Mouse (Mus musculus) limb, embryonic 13.5 days (tissue): ENCODE data around the gene Zfp462. TPM values are rescaled to one million over a fixed set of nuclear protein-coding genes. Genes with fewer than 3 reads are reported as not detected.
A peak's percentile ranks its signal among the peaks of the same experiment; 100 is the strongest.

Source experiments
- ATAC-seq: fragments of 200-750 bp; cut with Nextera tagmentation; 2 replicates; pipeline ENCODE4 v1.8.0; 2017; ENCODE audit warnings: low read depth, moderate number of reproducible peaks, moderate TSS enrichment; ENCODE audit not compliant: low FRiP score
- H3K27ac ChIP-seq: fragments of 300-500 bp; sonication (generic); 2 replicates; pipeline ENCODE4 v1.5.1; 2015; ENCODE audit warnings: inconsistent platforms, mild to moderate bottlenecking, moderate library complexity
- H3K27me3 ChIP-seq: fragments of 300-500 bp; sonication (generic); 2 replicates; pipeline ENCODE4 v1.6.1; 2015; ENCODE audit warnings: mild to moderate bottlenecking, inconsistent platforms
- H3K36me3 ChIP-seq: fragments of 300-500 bp; sonication (generic); 2 replicates; pipeline ENCODE4 v1.6.1; 2015; ENCODE audit warnings: inconsistent platforms, mild to moderate bottlenecking, moderate library complexity
- H3K4me1 ChIP-seq: fragments of 300-500 bp; sonication (generic); 2 replicates; pipeline ENCODE4 v1.6.1; 2015; ENCODE audit warnings: inconsistent platforms
- H3K4me2 ChIP-seq: fragments of 300-500 bp; sonication (generic); replicated peaks from 2 replicates; pipeline ENCODE4 v1.6.1; 2015; ENCODE audit warnings: inconsistent platforms, mild to moderate bottlenecking, moderate library complexity
- H3K4me3 ChIP-seq: fragments of 300-500 bp; sonication (generic); 2 replicates; pipeline ENCODE4 v1.5.1; 2015; ENCODE audit warnings: moderate library complexity, mild to moderate bottlenecking, inconsistent platforms
- H3K9ac ChIP-seq: fragments of 300-500 bp; sonication (generic); 2 replicates; pipeline ENCODE4 v1.6.1; 2015; ENCODE audit warnings: mild to moderate bottlenecking, inconsistent platforms
- H3K9me3 ChIP-seq: fragments of 300-500 bp; sonication (generic); 2 replicates; pipeline ENCODE4 v1.6.1; 2016; ENCODE audit warnings: inconsistent platforms
- WGBS: fragments of 180-500 bp; shearing (Covaris S2); methylation state at CpG from one replicate; pipeline ENCODE4 v1.1.7; 2015; 5-methylcytosine and 5-hydroxymethylcytosine counted together
- polyA plus RNA-seq: library from polyadenylated mRNA; unstranded; fragments of >200 nt; fragmentation: Nextera tagmentation; extraction: Ambion mirVana; gene quantifications from 2 replicates; pipeline ENCODE4 v1.2.1, GENCODE M21; 2015

Zfp462 gene
- polyA plus RNA-seq, 1 experiment from 2014 or later, result 6.8 TPM

- Histone ChIP-seq H3K36me3 (peaks cover 68% of the 10 kb centered on the region), H3K4me3 (no peak overlapping the region), H3K4me1 (no peaks in the 10 kb centered on the region), H3K27ac (no peak overlapping the region), H3K4me2 (no peak overlapping the region), H3K9ac (no peak overlapping the region), H3K9me3 (no peaks in the 10 kb centered on the region), H3K27me3 (no peaks in the 10 kb centered on the region)
- ATAC-seq, result no peak
- 82% methylated on average over 17 of the region's 17 CpGs for WGBS
Measured at GRCm38 (mm10) chr4:55066341-55067170, 121.7 kb downstream of the Zfp462 start.

GRCm38 (mm10) chr4:55071535-55071934 is 126.7 kb downstream of the Zfp462 start:
- H3K27me3 ChIP-seq, result no peaks in the 10 kb centered on the region
- H3K4me3 ChIP-seq, result no peak overlapping the region
- no peak for ATAC-seq
- peaks cover 83% of the 10 kb centered on the region for H3K36me3 ChIP-seq
- 91% methylated on average over 5 of the region's 5 CpGs for WGBS
- no peak overlapping the region for H3K27ac ChIP-seq
- no peak overlapping the region for H3K9ac ChIP-seq
- H3K4me1 ChIP-seq, result no peaks in the 10 kb centered on the region
- no peak overlapping the region for H3K4me2 ChIP-seq
- H3K9me3 ChIP-seq, result no peaks in the 10 kb centered on the region

GRCm38 (mm10) chr4:55077133-55077889 is 132.5 kb downstream of the Zfp462 start:
- peaks cover 89% of the 10 kb centered on the region for H3K36me3 ChIP-seq
- no peak overlapping the region for H3K9ac ChIP-seq
- H3K9me3 ChIP-seq, result no peaks in the 10 kb centered on the region
- H3K27ac ChIP-seq, result no peak overlapping the region
- no peak for ATAC-seq
- WGBS, result 77% methylated on average over 11 of the region's 11 CpGs
- H3K4me1 ChIP-seq, result no peaks in the 10 kb centered on the region
- H3K4me2 ChIP-seq, result no peak overlapping the region
- H3K27me3 ChIP-seq, result no peaks in the 10 kb centered on the region
- H3K4me3 ChIP-seq, result no peak overlapping the region

GRCm38 (mm10) chr4:55077902-55078716 is 133.3 kb downstream of the Zfp462 start:
- 74% methylated on average over 16 of the region's 16 CpGs for WGBS
- H3K4me3 ChIP-seq, result no peak overlapping the region
- H3K4me1 ChIP-seq, result no peaks in the 10 kb centered on the region
- no peaks in the 10 kb centered on the region for H3K9me3 ChIP-seq
- peaks cover 82% of the 10 kb centered on the region for H3K36me3 ChIP-seq
- H3K27me3 ChIP-seq, result no peaks in the 10 kb centered on the region
- no peak overlapping the region for H3K4me2 ChIP-seq
- no peak overlapping the region for H3K9ac ChIP-seq
- no peak overlapping the region for H3K27ac ChIP-seq
- no peak for ATAC-seq

GRCm38 (mm10) chr4:55079056-55079455 is 134.2 kb downstream of the Zfp462 start:
- no peak overlapping the region for H3K4me3 ChIP-seq
- H3K9me3 ChIP-seq, result no peaks in the 10 kb centered on the region
- no peaks in the 10 kb centered on the region for H3K27me3 ChIP-seq
- H3K9ac ChIP-seq, result no peak overlapping the region
- H3K36me3 ChIP-seq, result peaks cover 79% of the 10 kb centered on the region
- no peak for ATAC-seq
- H3K27ac ChIP-seq, result no peak overlapping the region
- H3K4me2 ChIP-seq, result no peak overlapping the region
- WGBS, result 89% methylated on average over 9 of the region's 9 CpGs
- H3K4me1 ChIP-seq, result no peaks in the 10 kb centered on the region

GRCm38 (mm10) chr4:55084080-55084688 is 139.3 kb downstream of the Zfp462 start:
- H3K4me3 ChIP-seq, result no peak overlapping the region
- H3K27ac ChIP-seq, result no peak overlapping the region
- no peaks in the 10 kb centered on the region for H3K4me1 ChIP-seq
- H3K9me3 ChIP-seq, result no peaks in the 10 kb centered on the region
- peaks cover 36% of the 10 kb centered on the region for H3K36me3 ChIP-seq
- H3K9ac ChIP-seq, result no peak overlapping the region
- no peak for ATAC-seq
- H3K27me3 ChIP-seq, result no peaks in the 10 kb centered on the region
- no peak overlapping the region for H3K4me2 ChIP-seq
- 96% methylated on average over 6 of the region's 6 CpGs for WGBS

- no peaks in the 10 kb centered on the region for H3K4me1 ChIP-seq
- peaks cover 11% of the 10 kb centered on the region for H3K36me3 ChIP-seq
- H3K27me3 ChIP-seq, result no peaks in the 10 kb centered on the region
- ATAC-seq, result no peak
- no peak overlapping the region for H3K4me3 ChIP-seq
- H3K9ac ChIP-seq, result no peak overlapping the region
- no peaks in the 10 kb centered on the region for H3K9me3 ChIP-seq
- H3K4me2 ChIP-seq, result no peak overlapping the region
- no peak overlapping the region for H3K27ac ChIP-seq
- 88% methylated on average over 3 of the region's 3 CpGs for WGBS
Measured at GRCm38 (mm10) chr4:55088153-55088552, 143.3 kb downstream of the Zfp462 start.

GRCm38 (mm10) chr4:55088922-55089321 is 144.1 kb downstream of the Zfp462 start:
- 32% methylated on average over 6 of the region's 6 CpGs for WGBS
- no peaks in the 10 kb centered on the region for H3K9me3 ChIP-seq
- H3K27ac ChIP-seq, result no peak overlapping the region
- no peaks in the 10 kb centered on the region for H3K4me1 ChIP-seq
- H3K4me3 ChIP-seq, result no peak overlapping the region
- no peaks in the 10 kb centered on the region for H3K27me3 ChIP-seq
- no peak overlapping the region for H3K9ac ChIP-seq
- peaks cover 5% of the 10 kb centered on the region for H3K36me3 ChIP-seq
- no peak for ATAC-seq
- no peak overlapping the region for H3K4me2 ChIP-seq

- Histone ChIP-seq H3K9ac (no peak overlapping the region), H3K27me3 (no peaks in the 10 kb centered on the region), H3K9me3 (no peaks in the 10 kb centered on the region), H3K36me3 (no peaks in the 10 kb centered on the region), H3K4me2 (no peak overlapping the region), H3K4me1 (peaks cover 8% of the 10 kb centered on the region; the same call in 1 of the 2 replicates), H3K27ac (no peak overlapping the region), H3K4me3 (no peak overlapping the region)
- WGBS, result 63% methylated on average over 2 of the region's 2 CpGs
- no peak for ATAC-seq
Measured at GRCm38 (mm10) chr4:55097157-55097556, 152.3 kb downstream of the Zfp462 start.

- Histone ChIP-seq H3K4me3 (no peak overlapping the region), H3K9ac (no peak overlapping the region), H3K9me3 (no peaks in the 10 kb centered on the region), H3K27me3 (no peaks in the 10 kb centered on the region), H3K4me1 (peaks cover 8% of the 10 kb centered on the region; the same call in 1 of the 2 replicates), H3K4me2 (no peak overlapping the region), H3K36me3 (no peaks in the 10 kb centered on the region), H3K27ac (no peak overlapping the region)
- 42% methylated on average over 6 of the region's 6 CpGs for WGBS
- ATAC-seq, result no peak
Measured at GRCm38 (mm10) chr4:55098366-55098765, 153.5 kb downstream of the Zfp462 start.

- no peaks in the 10 kb centered on the region for H3K27me3 ChIP-seq
- H3K4me2 ChIP-seq, result no peak overlapping the region
- WGBS, result 47% methylated on average over 2 of the region's 2 CpGs
- no peak overlapping the region for H3K9ac ChIP-seq
- H3K9me3 ChIP-seq, result no peaks in the 10 kb centered on the region
- peak; percentile 57; the same call in 1 of the 2 replicates for ATAC-seq
- H3K4me3 ChIP-seq, result no peak overlapping the region
- peaks cover 8% of the 10 kb centered on the region; the same call in 1 of the 2 replicates for H3K4me1 ChIP-seq
- H3K36me3 ChIP-seq, result no peaks in the 10 kb centered on the region
- H3K27ac ChIP-seq, result no peak overlapping the region
Measured at GRCm38 (mm10) chr4:55100851-55101250, 156.0 kb downstream of the Zfp462 start.
